Mouse (Mus musculus) liver, adult 10 weeks (tissue): ENCODE results near the gene Arf4. TPM values are rescaled to one million over a fixed set of nuclear protein-coding genes. Genes with fewer than 3 reads are reported as not detected.

Experiments
- polyA plus RNA-seq: library from polyadenylated mRNA; stranded (reverse); fragments of 350-450 nt; fragmentation: Illumina TruSeq; extraction: RNeasy Lipid Tissue Mini Kit (QIAGEN cat#74804); gene quantifications from one replicate; pipeline ENCODE4 v1.2.3, GENCODE M21; 2014; ENCODE audit warnings: low read depth, low replicate concordance

Arf4 gene
- polyA plus RNA-seq = 362 TPM

DNA sequence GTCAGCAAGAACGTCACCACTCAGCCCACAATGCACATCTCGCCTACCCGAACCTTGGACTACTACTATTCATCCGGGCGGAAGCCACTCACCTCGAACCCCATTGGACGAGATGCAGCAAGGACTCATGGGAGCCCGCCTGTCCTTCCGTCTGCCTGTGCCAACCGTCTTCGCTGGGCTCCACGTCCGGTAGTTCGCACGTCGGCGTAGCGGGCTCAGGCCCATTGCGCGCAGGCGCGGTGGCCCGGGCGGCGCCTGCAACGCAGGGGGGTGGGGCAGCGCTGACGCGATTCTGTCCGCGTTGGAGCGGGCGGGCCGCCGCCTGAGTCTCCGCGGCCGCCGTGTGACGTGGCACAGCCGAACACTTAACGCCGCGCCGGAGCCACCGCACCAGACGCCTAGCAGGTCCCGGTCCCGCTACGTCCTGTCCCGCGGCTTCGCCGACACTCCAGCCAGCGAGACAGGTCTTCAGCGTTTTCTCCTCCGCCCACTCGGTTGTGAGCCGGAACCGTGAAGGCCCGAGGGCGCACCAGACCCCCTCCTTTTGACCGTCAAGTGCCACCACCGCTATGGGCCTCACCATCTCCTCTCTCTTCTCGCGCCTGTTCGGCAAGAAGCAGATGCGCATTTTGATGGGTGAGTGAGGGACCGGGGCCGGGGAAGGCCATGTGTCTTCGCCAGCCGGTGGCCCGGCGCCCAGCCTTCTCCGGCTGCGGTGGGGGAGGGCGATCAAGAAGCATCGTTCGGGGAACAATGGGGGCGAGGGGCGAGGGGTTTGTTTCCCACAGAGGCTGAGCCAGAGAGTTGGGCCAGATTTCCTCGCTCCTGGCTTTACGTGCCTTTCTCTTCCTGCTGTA, at the start of gene Arf4:
Gene Arf4, plus strand, starts transcription at position 224 of the 857 bp plus-strand sequence.

DNA sequence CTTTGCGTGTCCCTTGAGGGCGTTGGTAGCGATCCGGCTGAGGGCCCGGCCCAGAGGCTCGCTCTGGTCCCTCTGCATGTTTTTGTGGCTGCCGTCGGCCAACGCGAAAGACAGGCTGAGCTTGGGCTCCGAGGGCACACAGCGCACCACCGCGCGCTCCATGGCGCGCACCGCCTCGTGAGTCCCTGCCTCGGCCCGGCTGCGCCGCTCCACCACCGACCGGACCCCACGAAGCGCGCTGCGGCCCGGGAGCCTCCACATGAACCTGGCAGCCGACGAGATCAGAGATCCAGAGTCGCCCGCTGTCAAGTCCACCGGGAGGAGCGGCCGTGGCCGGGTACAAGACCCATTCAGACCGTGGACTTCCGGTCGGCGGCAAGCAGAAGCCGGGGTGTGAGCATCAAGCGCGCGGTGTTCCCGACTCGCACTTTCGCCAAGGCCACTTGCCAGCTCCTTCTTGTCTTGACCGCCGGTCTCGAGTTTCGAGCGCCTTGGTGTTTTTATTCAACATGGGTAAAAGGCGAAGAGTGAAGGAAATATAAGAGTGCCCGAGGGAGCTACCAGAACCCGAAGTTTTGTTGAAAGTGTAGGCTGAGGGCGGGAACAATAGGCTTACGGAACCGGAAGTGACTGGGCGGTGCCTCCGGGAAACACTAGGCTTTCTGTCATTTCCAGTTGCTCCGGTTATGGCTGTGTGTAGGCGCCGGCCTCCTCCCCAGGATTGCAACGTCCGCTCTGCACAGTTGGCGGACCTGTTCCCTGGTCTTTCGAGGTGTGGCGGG, 31.6 kb downstream of the Arf4 start, which contains the start of gene Pde12:
Gene Pde12, minus strand, starts transcription at position 592 of the 782 bp plus-strand sequence.

DNA sequence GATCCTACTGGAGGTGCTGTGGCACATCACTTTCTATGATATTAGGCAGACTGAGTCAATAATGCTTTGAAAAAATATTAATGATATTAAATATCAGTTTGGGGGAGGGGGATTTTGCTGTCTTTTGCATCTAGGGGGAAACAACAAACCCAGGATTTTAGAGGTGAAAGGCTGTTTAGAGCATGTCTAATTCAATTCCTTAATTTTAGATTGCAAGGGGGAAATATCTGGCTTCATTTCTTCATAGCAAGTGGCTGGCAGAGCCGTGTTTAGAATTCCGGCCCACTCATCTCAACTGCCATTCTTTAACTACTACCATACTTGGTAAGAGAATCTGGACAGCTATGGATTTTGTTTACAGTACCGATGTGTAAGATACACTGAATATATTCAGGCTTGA, 55.1 kb downstream of the Arf4 start, which contains the start of gene Dnah12:
Gene Dnah12, plus strand, starts transcription at position 301 of the 400 bp plus-strand sequence.

Other genes starting within 250 kb of the Arf4 start
- 101 TPM for gene Slmap, start 103.1 kb upstream of the Arf4 start, polyA plus RNA-seq
- 26.0 TPM for gene Dennd6a, start 64.2 kb upstream of the Arf4 start, polyA plus RNA-seq
- 5.1 TPM for gene Pde12, start 31.8 kb downstream of the Arf4 start, polyA plus RNA-seq
- 0.05 TPM for gene Dnah12, start 55.2 kb downstream of the Arf4 start, polyA plus RNA-seq